Mouse (Mus musculus) gastrocnemius, postnatal 14 days (tissue): ENCODE results near the gene Dhdds. TPM values are rescaled to one million over a fixed set of nuclear protein-coding genes. Genes with fewer than 3 reads are reported as not detected.

Source experiments
- DNase-seq: peaks from one replicate; pipeline ENCODE4 v3.0.0; 2021; ENCODE audit warnings: mixed read lengths
- intact Hi-C: fragments of 180-260 bp; cut with DNase I; formaldehyde crosslinking; loops from one replicate; pipeline ENCODE4 v1.15.1; 2025; ENCODE audit warnings: low total_unique reads
- total RNA-seq, 2 experiments: library from RNA; stranded (reverse); gene quantifications; 2 replicates each; pipeline ENCODE4 v1.2.3; 2021

Gene Dhdds
- total RNA-seq, 2 experiments from 2014 or later, result 11.3 to 13.0 TPM

GRCm38 (mm10) chr4:133967138-133967865, 33.4 kb downstream of the Dhdds start:
- peak; percentile 99 for DNase-seq
- intact Hi-C loops, result no loop called here

- DNase-seq, result no peak
- intact Hi-C loops, result no loop called here
Measured at GRCm38 (mm10) chr4:133966271-133966940, 34.3 kb downstream of the Dhdds start.

GRCm38 (mm10) chr4:133962566-133962965, 38.2 kb downstream of the Dhdds start:
- no peak for DNase-seq
- intact Hi-C loops, result no loop called here

DNA sequence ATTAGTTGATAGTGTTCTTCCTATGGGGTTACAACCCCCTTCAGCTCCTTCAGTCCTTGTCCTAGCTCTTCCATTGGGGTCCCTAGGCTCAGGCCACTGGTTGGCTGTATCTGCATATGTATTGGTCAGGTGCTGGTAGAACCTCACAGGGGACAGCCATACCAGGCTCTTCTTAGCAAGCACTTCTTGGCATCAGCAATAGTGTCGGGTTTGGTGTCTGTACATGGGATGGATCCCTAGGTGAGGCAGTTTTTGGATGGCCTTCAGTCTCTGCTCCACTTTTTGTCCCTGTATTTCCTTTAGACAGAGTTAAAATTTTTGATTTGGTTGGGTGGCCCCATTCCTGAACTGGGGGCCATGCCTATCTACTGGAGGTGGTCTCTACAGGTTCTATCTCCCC, 41.8 kb downstream of the Dhdds start:
- intact Hi-C loops, result no loop called here
- DNase-seq, result no peak

DNA sequence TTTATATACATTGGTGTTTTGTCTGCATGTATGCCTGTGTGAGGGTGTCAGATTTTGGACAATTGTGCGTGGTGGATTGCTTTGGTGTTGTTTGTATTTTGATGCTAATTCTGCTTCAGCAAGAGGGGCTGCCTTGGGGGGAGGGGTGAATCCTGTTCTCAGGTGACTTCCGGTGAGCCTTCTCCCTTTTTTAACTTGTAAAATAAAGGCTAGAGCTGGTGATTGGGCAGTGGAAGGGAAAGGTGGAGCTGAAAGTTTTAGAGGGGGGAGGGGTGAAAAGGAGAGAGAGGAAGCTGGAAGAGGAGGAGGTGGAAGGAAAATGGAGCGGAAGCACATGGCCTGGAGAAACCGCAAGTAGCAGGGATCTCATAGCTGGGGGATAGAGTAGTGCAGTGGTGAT, 44.4 kb downstream of the Dhdds start:
- DNase-seq, result no peak
- intact Hi-C loops, result no loop called here

DNA sequence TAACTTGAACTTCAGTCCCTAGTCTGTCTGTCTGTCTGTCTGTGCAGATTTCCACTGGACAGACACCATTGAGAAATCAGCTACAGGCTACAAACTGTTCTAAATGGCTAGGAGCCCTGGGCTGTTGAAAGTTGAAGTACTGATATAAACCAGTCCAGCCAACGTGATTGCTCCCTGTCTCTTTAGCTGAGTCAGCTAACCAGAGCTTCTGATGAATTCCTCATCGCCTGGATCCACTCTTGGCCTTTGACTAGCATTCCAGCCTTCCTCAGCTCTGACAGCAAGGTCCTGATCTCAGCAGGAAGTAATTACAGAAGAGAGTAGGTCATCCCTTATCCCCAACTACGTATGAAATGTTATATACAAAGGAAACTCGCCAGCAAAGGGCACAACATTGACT, 54.0 kb downstream of the Dhdds start:
- intact Hi-C loops, result no loop called here
- DNase-seq, result no peak

GRCm38 (mm10) chr4:133943791-133944190, 56.9 kb downstream of the Dhdds start:
- intact Hi-C loops, result no loop called here
- no peak for DNase-seq

DNA sequence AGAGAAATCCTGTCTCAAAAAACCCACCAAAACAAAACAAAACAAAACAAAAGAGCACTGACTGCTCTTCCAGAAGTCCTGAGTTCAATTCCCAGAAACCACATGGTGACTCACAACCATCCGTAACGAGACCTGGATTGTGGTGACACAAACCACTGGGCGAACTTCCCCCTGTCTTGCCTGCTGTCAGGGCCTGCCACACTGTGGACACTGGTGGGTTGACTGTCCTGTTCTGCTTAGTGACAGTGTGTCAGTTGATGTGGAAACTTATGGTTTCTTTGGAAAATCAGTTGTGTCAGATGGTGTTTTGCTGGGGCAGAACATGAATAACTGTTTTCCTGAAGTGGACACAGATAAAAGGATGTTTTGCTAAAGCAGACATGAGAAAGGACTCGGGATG, 58.0 kb downstream of the Dhdds start:
- no peak for DNase-seq
- intact Hi-C loops, result no loop called here

DNA sequence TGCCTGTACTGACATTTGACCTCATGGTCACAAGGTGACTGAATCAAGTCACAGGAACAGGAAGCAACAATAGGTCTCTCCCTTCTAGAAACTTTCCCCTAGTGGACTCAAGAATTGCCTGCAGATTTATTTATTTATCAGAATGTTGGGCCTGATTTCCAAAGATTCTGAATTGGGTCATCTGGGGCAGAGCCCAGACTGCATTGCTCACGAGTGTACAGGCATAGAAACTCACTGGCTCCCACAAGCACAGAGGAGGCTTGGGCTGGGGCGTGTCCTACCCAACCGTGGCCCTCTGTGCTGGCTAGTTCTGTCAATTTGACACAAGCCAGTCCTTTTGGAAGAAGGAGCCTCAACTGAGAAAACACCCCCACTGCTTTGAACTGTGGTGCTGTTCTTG, 59.1 kb downstream of the Dhdds start:
- DNase-seq, result peak; percentile 42
- intact Hi-C loops, result no loop called here

DNA sequence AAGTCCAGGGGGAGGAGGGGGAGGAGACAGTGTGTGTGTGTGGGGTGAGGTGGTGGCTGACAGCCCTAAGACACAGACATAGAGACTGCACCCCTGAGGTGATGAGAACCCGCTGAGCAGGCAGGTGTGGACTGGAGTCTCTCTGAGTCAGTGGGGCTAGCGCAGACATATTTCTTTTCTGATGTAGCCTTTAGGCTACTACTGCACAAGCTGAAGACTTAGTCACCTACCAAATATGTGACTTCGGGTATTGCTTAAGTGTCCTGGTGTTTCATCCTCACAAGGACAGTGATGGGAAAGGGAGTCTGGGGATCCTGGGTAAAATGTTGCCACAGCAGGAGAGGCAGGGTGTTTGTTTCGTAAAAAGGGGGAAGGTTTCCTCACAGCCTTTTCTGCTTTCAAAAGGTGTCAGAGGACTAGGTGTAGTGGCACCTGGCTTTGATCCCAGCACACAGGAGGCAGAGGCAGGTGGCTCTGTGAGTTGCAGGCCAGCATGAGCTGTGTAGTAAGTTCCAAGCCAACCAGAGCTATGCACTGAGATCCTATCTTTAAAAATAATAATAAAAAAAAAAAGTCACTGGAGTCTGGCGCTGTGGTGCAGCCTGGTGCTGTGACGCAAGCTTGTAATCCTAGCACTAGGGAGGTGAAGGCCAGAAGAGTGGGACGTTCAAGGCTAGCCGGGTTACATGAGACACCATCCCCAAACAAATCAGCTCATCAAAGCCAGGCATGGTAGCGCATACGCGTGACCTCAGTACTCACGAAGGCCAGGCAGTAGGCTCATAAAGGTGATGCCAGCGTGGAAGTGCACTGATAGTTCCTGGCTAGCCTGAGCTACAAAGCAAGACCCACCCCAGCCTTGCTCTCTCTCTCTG, 60.1 kb downstream of the Dhdds start:
- intact Hi-C loops, result no loop called here
- no peak for DNase-seq

DNA sequence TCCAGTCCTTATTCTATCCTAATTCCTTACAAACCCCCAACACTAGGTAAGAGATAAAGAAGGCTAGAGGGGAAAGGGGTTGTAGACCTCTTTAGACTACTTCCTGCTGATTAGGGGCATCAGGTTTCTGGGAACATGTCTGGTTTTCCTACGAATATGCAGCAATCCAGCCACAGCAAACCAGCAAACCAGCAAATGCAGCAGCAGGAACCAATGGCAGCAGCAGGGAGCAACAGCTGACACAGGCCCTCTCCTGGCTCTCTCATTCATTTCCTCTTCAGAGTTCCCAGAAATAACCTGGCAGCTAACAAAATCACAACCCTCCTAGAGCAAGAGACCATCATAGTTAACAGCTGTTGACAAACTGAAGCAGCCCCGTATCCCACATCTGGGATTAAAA, 62.6 kb downstream of the Dhdds start:
- intact Hi-C loops, result no loop called here
- no peak for DNase-seq

GRCm38 (mm10) chr4:133931785-133932184, 68.9 kb downstream of the Dhdds start:
- intact Hi-C loops, result no loop called here
- DNase-seq, result no peak

DNA sequence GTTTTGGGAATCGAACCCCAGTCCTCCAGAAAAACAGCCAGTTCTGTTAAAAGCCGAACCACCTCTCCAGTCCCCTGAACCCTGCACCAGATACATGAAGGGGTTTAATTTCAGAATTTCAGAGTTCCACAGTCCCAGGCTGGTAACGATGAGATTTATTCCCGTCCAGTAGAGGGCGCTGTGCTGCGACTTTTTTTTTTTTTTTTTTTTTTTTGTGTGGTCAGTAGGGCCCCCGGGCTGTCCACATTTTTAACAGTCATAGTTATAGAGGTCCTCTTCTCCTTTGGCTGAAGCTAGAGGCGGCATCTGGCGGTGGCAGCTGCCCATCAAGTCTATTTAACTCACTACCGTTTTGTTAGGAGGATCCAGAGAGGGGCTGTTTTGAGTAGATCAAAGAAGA, 69.4 kb downstream of the Dhdds start:
- DNase-seq, result no peak
- intact Hi-C loops, result no loop called here

GRCm38 (mm10) chr4:133929278-133929670, 71.4 kb downstream of the Dhdds start:
- DNase-seq, result no peak
- intact Hi-C loops, result no loop called here

- DNase-seq, result no peak
- intact Hi-C loops, result no loop called here
Measured at GRCm38 (mm10) chr4:133928576-133929277, 72.0 kb downstream of the Dhdds start.

DNA sequence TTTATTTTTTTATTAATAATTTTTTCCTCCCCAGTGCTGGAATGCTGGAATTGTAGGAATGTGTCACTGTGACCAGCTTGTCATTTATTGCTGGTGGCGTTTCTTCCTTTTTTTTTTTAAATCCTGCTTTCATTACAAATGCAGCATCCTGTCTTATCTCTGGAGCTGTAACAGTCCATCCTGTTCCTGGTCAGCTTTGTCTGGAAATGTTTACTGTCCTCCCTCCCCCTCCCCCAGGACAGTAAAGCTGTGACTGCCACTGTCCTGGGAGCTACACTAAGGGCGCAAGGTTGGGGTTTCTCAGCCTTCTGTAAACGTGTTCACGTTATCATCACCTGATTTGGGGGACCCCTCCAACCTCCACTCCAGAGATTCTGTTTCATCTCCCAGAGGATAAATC, 75.5 kb downstream of the Dhdds start:
- DNase-seq, result no peak
- intact Hi-C loops, result no loop called here

DNA sequence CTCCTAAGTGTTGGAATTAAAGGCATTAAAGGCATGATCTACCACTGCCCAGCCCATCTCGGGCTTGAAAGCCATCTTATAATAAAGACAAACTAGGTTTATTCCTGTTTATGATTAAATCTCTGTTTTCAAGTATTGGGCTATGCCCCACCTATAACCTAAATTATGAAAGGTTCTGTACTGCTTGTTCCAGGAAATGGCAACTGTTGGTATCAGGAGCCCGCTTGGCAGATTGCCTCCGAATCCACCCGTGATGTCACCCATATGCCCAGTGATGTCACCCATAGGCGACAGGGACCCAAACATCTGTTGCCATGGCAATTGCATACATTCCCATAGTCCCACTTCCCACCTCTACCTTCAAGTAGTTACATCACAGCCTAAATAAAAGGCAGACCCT, 77.0 kb downstream of the Dhdds start:
- intact Hi-C loops, result no loop called here
- no peak for DNase-seq
